Mouse (Mus musculus) megakaryocyte, embryonic 14.5 days (primary cell): ENCODE measurements around the gene Mrln.

ENCODE experiments used
- FLI1 ChIP-seq: IDR thresholded peaks from 2 replicates; pipeline ENCODE4 v1.6.1; 2012; ENCODE audit warnings: low read length, inconsistent platforms, mixed read lengths
- GATA1 ChIP-seq: IDR thresholded peaks from 3 replicates; pipeline ENCODE4 v1.6.1; 2012; ENCODE audit warnings: mixed read lengths, low read length, inconsistent platforms, borderline replicate concordance

DNA sequence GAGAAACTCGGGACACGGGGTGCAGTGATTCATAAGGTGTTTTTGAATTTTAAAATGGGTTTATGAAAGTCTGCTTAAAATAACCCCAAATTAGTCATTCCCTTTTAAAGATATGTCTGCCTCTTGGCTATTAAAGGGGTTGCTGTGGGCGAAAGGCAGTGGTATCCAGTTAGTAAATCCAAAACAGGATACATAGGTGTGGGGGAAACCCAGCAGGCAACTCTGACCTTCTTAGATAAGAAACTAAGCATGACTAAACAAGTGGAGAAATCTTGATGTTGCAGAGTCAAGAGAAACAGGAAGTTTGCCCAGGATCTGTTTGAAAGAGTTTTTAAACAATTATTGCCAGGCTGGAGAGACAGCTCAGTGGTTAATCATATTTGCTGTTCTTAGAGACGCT, 52.6 kb downstream of the Mrln start:
- no peak for TF ChIP-seq GATA1
- TF ChIP-seq FLI1, result no peak
